Mouse (Mus musculus) E14TG2a.4 (cell line): Measurements from ENCODE around the gene Ccl6.

Experiments used
- CTCF ChIP-seq: conservative IDR thresholded peaks from 2 replicates; pipeline ENCODE4 v1.5.1; 2014; ENCODE audit warnings: low read length
- NANOG ChIP-seq: IDR thresholded peaks from 2 replicates; pipeline ENCODE4 v1.6.1; 2014; ENCODE audit warnings: borderline replicate concordance, low read length, mixed read lengths
- POU5F1 ChIP-seq: IDR thresholded peaks from 2 replicates; pipeline ENCODE4 v1.6.1; 2014; ENCODE audit warnings: low read length, borderline replicate concordance

DNA sequence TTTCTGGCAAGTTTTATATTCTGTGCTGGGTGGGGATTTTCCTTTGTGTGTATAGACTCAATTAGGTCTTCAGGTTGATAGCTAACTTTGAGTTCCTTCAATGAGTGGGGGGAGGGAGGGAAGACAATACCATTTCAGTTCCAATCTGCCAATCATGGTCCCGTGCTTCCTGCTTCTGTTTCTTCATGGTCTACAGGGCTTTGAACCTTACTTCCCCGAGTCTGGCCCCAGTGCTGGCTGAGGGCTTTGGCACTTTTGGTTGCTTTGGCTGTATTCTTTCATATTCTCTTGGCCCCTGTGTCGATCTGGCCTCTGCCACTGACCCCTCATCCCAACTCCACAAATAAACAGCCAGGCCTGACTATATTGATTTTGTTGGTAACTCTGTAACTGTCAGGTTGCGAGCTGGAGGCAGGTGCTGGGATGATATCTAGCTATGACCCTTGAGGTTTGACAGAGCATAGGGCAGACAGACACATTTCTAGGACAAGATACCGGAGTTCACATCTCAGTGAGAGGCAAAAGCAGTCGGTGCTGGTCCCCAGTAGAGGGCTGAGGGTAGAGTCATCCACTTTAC, 30.5 kb downstream of the Ccl6 start:
- TF ChIP-seq CTCF (no peak), NANOG (no peak), POU5F1 (no peak)
